9 mouse cellular contexts compared by ENCODE assay signal in the genomic region with DNA sequence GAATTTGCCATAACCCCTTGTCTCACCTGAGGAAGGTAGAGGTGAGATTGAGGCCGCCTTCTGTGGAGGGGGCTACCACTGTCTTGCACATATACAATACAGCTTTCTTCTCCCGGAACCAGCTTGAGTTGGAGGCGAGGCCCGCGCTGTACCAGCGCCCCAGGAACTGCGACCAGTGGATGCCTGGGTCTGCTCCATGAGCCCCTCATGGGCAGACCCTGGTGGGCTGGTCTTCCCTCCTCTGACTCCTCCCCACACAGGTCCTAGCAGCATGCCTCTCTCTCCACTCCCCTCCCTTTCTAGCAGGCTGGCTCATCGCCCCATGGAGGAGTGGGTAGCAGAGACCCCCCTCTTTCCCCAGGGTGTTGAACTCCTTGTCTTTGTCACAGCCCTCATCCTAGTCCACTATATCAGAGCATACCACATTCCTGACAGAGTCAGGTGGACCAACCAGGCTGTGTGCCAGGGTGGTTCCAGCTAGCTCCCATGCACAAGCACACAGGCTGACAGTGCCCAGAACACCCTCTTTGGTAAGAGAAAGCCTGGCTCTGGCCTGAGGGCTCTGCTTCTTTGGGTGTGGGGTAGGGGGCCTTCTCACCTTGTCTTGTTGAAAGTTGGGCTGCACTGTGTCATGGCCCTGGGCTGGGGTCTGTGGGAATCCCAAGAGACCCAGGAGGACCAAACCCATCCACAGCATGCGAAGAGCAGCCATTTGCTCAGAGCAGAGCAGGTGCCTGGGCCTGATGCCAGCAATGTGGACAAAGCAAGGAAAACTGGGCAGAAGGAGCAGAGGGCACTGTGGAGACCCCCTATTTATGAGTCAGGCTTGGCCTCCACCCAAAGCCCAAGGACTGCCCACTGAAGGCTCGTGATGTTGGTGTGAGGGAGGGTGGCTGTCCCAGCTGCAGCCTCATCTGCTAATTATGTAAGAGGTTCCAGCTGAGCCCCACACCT. TPM values are rescaled to one million over a fixed set of nuclear protein-coding genes. Genes with fewer than 3 reads are reported as not detected.
DNase-seq lines count a peak whose midpoint lies in the region; ATAC-seq lines count a peak whose summit lies in the region.
"Had no signal": no experiment of that assay in that cellular context is flagged by ENCODE, and none has a peak within 500 bp of the region (broad histone marks: within the 10 kb centered on the region; RNA-seq: fewer than 3 reads in every experiment).

No protein-coding gene starts in this region.

- H3K4me3 ChIP-seq in midbrain, embryonic 13.5 days (replicated peaks) = no peak overlapping the region
- no peak overlapping the region for H3K4me3 ChIP-seq in midbrain, embryonic 11.5 days (ENCODE audit: low read depth, low read length)
- no peak overlapping the region for H3K4me3 ChIP-seq in embryonic facial prominence, embryonic 13.5 days
- H3K4me3 ChIP-seq in intestine, embryonic 16.5 days (ENCODE audit: low read length) = no peak overlapping the region
- H3K4me3 ChIP-seq in midbrain, embryonic 16.5 days (ENCODE audit: low read depth, low read length) = no peak overlapping the region

- H3K4me2 ChIP-seq in midbrain, embryonic 13.5 days (replicated peaks) = no peak overlapping the region
- H3K4me2 ChIP-seq in midbrain, embryonic 11.5 days = no peak overlapping the region
- H3K4me2 ChIP-seq in embryonic facial prominence, embryonic 13.5 days = no peak overlapping the region
- no peak overlapping the region for H3K4me2 ChIP-seq in intestine, embryonic 16.5 days (ENCODE audit: low read depth, low read length)
- H3K4me2 ChIP-seq in midbrain, embryonic 16.5 days (ENCODE audit: low read length) = no peak overlapping the region

- H3K4me1 ChIP-seq in midbrain, embryonic 13.5 days (replicated peaks) = peaks cover 35% of the 10 kb centered on the region
- peaks cover 5% of the 10 kb centered on the region; the same call in 1 of the 2 replicates for H3K4me1 ChIP-seq in midbrain, embryonic 11.5 days (ENCODE audit: control insufficient read depth, insufficient read depth, low read length)
- H3K4me1 ChIP-seq in embryonic facial prominence, embryonic 13.5 days = 0 out of 2 replicates have a peak, but pooled peaks cover 12% of the 10 kb centered on the region
- peaks cover 10% of the 10 kb centered on the region for H3K4me1 ChIP-seq in intestine, embryonic 16.5 days (ENCODE audit: control insufficient read depth, insufficient read depth, low read length)
- no peaks in the 10 kb centered on the region for H3K4me1 ChIP-seq in midbrain, embryonic 16.5 days (ENCODE audit: control insufficient read depth, insufficient read depth, low read length)

- 75% methylated on average over 10 of the region's 10 CpGs for WGBS in midbrain, embryonic 13.5 days
- 80% methylated on average over 10 of the region's 10 CpGs for WGBS in midbrain, embryonic 11.5 days
- 81% methylated on average over 10 of the region's 10 CpGs for WGBS in embryonic facial prominence, embryonic 13.5 days
- 80% methylated on average over 10 of the region's 10 CpGs for WGBS in intestine, embryonic 16.5 days
- 72% methylated on average over 10 of the region's 10 CpGs for WGBS in midbrain, embryonic 16.5 days

- H3K9me3 ChIP-seq in midbrain, embryonic 13.5 days = no peaks in the 10 kb centered on the region
- no peaks in the 10 kb centered on the region for H3K9me3 ChIP-seq in midbrain, embryonic 11.5 days (ENCODE audit: control insufficient read depth, low read length)
- H3K9me3 ChIP-seq in embryonic facial prominence, embryonic 13.5 days = no peaks in the 10 kb centered on the region
- H3K9me3 ChIP-seq in intestine, embryonic 16.5 days (ENCODE audit: control insufficient read depth, low read length) = no peaks in the 10 kb centered on the region
- no peaks in the 10 kb centered on the region for H3K9me3 ChIP-seq in midbrain, embryonic 16.5 days (replicated peaks; ENCODE audit: control insufficient read depth, low read length, poor library complexity, severe bottlenecking)

- peak; percentile 70 for ATAC-seq in midbrain, embryonic 13.5 days
- ATAC-seq in midbrain, embryonic 11.5 days (ENCODE audit: low FRiP score) = no peak
- ATAC-seq in embryonic facial prominence, embryonic 13.5 days (ENCODE audit: insufficient number of reproducible peaks, insufficient read depth, low FRiP score, low TSS enrichment, low read depth) = peak; percentile 45; the same call in 1 of the 2 replicates
- 0 out of 2 replicates have a peak, but pooled peaks have one; percentile 10 for ATAC-seq in intestine, embryonic 16.5 days
- ATAC-seq in midbrain, embryonic 16.5 days = peak; percentile 41
- no peak for ATAC-seq in megakaryocyte, adult 5-6 weeks (ENCODE audit: poor library complexity, severe bottlenecking)

- DNase-seq in midbrain, embryonic 11.5 days (ENCODE audit: low spot score, missing footprints) = no peak
- no peak for DNase-seq in thymus, adult 18-20 months

- no peaks in the 10 kb centered on the region for H3K27me3 ChIP-seq in midbrain, embryonic 13.5 days
- no peaks in the 10 kb centered on the region for H3K27me3 ChIP-seq in midbrain, embryonic 11.5 days (ENCODE audit: control insufficient read depth, insufficient read depth, low read length)
- H3K27me3 ChIP-seq in embryonic facial prominence, embryonic 13.5 days = peaks cover 5% of the 10 kb centered on the region; the same call in 1 of the 2 replicates
- H3K27me3 ChIP-seq in intestine, embryonic 16.5 days (replicated peaks; ENCODE audit: control insufficient read depth, insufficient read depth, low read length) = no peaks in the 10 kb centered on the region
- no peaks in the 10 kb centered on the region for H3K27me3 ChIP-seq in midbrain, embryonic 16.5 days (ENCODE audit: control insufficient read depth, insufficient read depth, low read depth, low read length)

- H3K27ac ChIP-seq in midbrain, embryonic 13.5 days = 0 out of 2 replicates have a peak overlapping the region, but pooled peaks have one; percentile 36
- H3K27ac ChIP-seq in midbrain, embryonic 11.5 days (ENCODE audit: low read depth, low read length) = no peak overlapping the region
- H3K27ac ChIP-seq in embryonic facial prominence, embryonic 13.5 days = no peak overlapping the region
- H3K27ac ChIP-seq in intestine, embryonic 16.5 days (ENCODE audit: low read length) = no peak overlapping the region
- H3K27ac ChIP-seq in midbrain, embryonic 16.5 days (ENCODE audit: low read length) = 0 out of 2 replicates have a peak overlapping the region, but pooled peaks have one; percentile 15

- no peaks in the 10 kb centered on the region for H3K36me3 ChIP-seq in midbrain, embryonic 13.5 days
- no peaks in the 10 kb centered on the region for H3K36me3 ChIP-seq in midbrain, embryonic 11.5 days (ENCODE audit: control insufficient read depth, insufficient read depth, low read length)
- H3K36me3 ChIP-seq in embryonic facial prominence, embryonic 13.5 days = no peaks in the 10 kb centered on the region
- no peaks in the 10 kb centered on the region for H3K36me3 ChIP-seq in intestine, embryonic 16.5 days (ENCODE audit: control insufficient read depth, insufficient read depth, low read length)
- H3K36me3 ChIP-seq in midbrain, embryonic 16.5 days (ENCODE audit: control insufficient read depth, insufficient read depth, low read length) = no peaks in the 10 kb centered on the region

- no peak overlapping the region for H3K9ac ChIP-seq in midbrain, embryonic 13.5 days (replicated peaks)
- H3K9ac ChIP-seq in midbrain, embryonic 11.5 days (ENCODE audit: low read length) = no peak overlapping the region
- 0 out of 2 replicates have a peak overlapping the region, but pooled peaks have one; percentile 27 for H3K9ac ChIP-seq in embryonic facial prominence, embryonic 13.5 days
- no peak overlapping the region for H3K9ac ChIP-seq in intestine, embryonic 16.5 days (ENCODE audit: low read depth, low read length)
- no peak overlapping the region for H3K9ac ChIP-seq in midbrain, embryonic 16.5 days (ENCODE audit: low read depth, low read length)

RNA-seq across cellular contexts. Expression of a gene that starts 0.6 kb away (rescaled TPM):
- polyA plus RNA-seq in midbrain, embryonic 13.5 days (2015; fragmentation: Nextera tagmentation; extraction: Ambion mirVana) = 48.6 and 80.5 TPM in 2 replicates
- 0.26 TPM in 1 of 2 replicates, not detected in the other for polyA plus RNA-seq in midbrain, embryonic 11.5 days (2014; fragmentation: Nextera tagmentation; extraction: Ambion mirVana)
- polyA plus RNA-seq in embryonic facial prominence, embryonic 13.5 days (2015; fragmentation: Nextera tagmentation; extraction: Ambion mirVana) = 1.3 and 2.8 TPM in 2 replicates
- polyA plus RNA-seq in intestine, embryonic 16.5 days (2015; fragmentation: Nextera tagmentation; extraction: Ambion mirVana) = 4.0 and 4.5 TPM in 2 replicates
- 465 and 593 TPM in 2 replicates for polyA plus RNA-seq in midbrain, embryonic 16.5 days (2015; fragmentation: Nextera tagmentation; extraction: Ambion mirVana)
- not detected in 2 replicates for total RNA-seq in megakaryocyte, adult 5-6 weeks (2015)
- total RNA-seq in megakaryocyte, adult 5-6 weeks (2017) = not detected in 2 replicates

RNA-seq across cellular contexts. Expression of a gene that starts 8.3 kb away (rescaled TPM):
- 85.7 and 92.1 TPM in 2 replicates for polyA plus RNA-seq in midbrain, embryonic 13.5 days (2015; fragmentation: Nextera tagmentation; extraction: Ambion mirVana)
- polyA plus RNA-seq in midbrain, embryonic 11.5 days (2014; fragmentation: Nextera tagmentation; extraction: Ambion mirVana) = 21.9 and 23.2 TPM in 2 replicates
- polyA plus RNA-seq in embryonic facial prominence, embryonic 13.5 days (2015; fragmentation: Nextera tagmentation; extraction: Ambion mirVana) = 29.4 and 35.9 TPM in 2 replicates
- 31.5 and 37.4 TPM in 2 replicates for polyA plus RNA-seq in intestine, embryonic 16.5 days (2015; fragmentation: Nextera tagmentation; extraction: Ambion mirVana)
- polyA plus RNA-seq in midbrain, embryonic 16.5 days (2015; fragmentation: Nextera tagmentation; extraction: Ambion mirVana) = 121 and 130 TPM in 2 replicates
- total RNA-seq in megakaryocyte, adult 5-6 weeks (2015) = 36.3 and 36.5 TPM in 2 replicates
- 25.7 and 29.6 TPM in 2 replicates for total RNA-seq in megakaryocyte, adult 5-6 weeks (2017)

RNA-seq across cellular contexts. Expression of a gene that starts 12.6 kb away (rescaled TPM):
- polyA plus RNA-seq in midbrain, embryonic 13.5 days (2015; fragmentation: Nextera tagmentation; extraction: Ambion mirVana) = 2.7 and 4.0 TPM in 2 replicates
- 0.18 and 0.25 TPM in 2 replicates for polyA plus RNA-seq in midbrain, embryonic 11.5 days (2014; fragmentation: Nextera tagmentation; extraction: Ambion mirVana)
- 5.0 and 7.2 TPM in 2 replicates for polyA plus RNA-seq in embryonic facial prominence, embryonic 13.5 days (2015; fragmentation: Nextera tagmentation; extraction: Ambion mirVana)
- 2.6 and 2.7 TPM in 2 replicates for polyA plus RNA-seq in intestine, embryonic 16.5 days (2015; fragmentation: Nextera tagmentation; extraction: Ambion mirVana)
- polyA plus RNA-seq in midbrain, embryonic 16.5 days (2015; fragmentation: Nextera tagmentation; extraction: Ambion mirVana) = 2.8 and 3.4 TPM in 2 replicates
- not detected in 2 replicates for total RNA-seq in megakaryocyte, adult 5-6 weeks (2015)
- total RNA-seq in megakaryocyte, adult 5-6 weeks (2017) = not detected in 2 replicates
- total RNA-seq: adrenal gland, postnatal 36 days had no signal

RNA-seq across cellular contexts. Expression of a gene that starts 24.5 kb away (rescaled TPM):
- polyA plus RNA-seq in midbrain, embryonic 13.5 days (2015; fragmentation: Nextera tagmentation; extraction: Ambion mirVana) = not detected in 2 replicates
- not detected in 2 replicates for polyA plus RNA-seq in midbrain, embryonic 11.5 days (2014; fragmentation: Nextera tagmentation; extraction: Ambion mirVana)
- polyA plus RNA-seq in embryonic facial prominence, embryonic 13.5 days (2015; fragmentation: Nextera tagmentation; extraction: Ambion mirVana) = not detected in 2 replicates
- polyA plus RNA-seq in intestine, embryonic 16.5 days (2015; fragmentation: Nextera tagmentation; extraction: Ambion mirVana) = 0.32 TPM in 1 of 2 replicates, not detected in the other
- not detected in 2 replicates for polyA plus RNA-seq in midbrain, embryonic 16.5 days (2015; fragmentation: Nextera tagmentation; extraction: Ambion mirVana)
- total RNA-seq in megakaryocyte, adult 5-6 weeks (2015) = not detected in 2 replicates
- not detected in 2 replicates for total RNA-seq in megakaryocyte, adult 5-6 weeks (2017)
- total RNA-seq: adrenal gland, postnatal 36 days had no signal
- polyA plus RNA-seq: large intestine, adult 2 months had no signal

RNA-seq across cellular contexts. Expression of a gene that starts 31.3 kb away (rescaled TPM):
- 120 and 122 TPM in 2 replicates for polyA plus RNA-seq in midbrain, embryonic 13.5 days (2015; fragmentation: Nextera tagmentation; extraction: Ambion mirVana)
- polyA plus RNA-seq in midbrain, embryonic 11.5 days (2014; fragmentation: Nextera tagmentation; extraction: Ambion mirVana) = 65.9 and 66.4 TPM in 2 replicates
- polyA plus RNA-seq in embryonic facial prominence, embryonic 13.5 days (2015; fragmentation: Nextera tagmentation; extraction: Ambion mirVana) = 75.1 and 81.1 TPM in 2 replicates
- 70.2 and 71.9 TPM in 2 replicates for polyA plus RNA-seq in intestine, embryonic 16.5 days (2015; fragmentation: Nextera tagmentation; extraction: Ambion mirVana)
- 137 and 139 TPM in 2 replicates for polyA plus RNA-seq in midbrain, embryonic 16.5 days (2015; fragmentation: Nextera tagmentation; extraction: Ambion mirVana)
- 23.4 and 32.3 TPM in 2 replicates for total RNA-seq in megakaryocyte, adult 5-6 weeks (2015)
- total RNA-seq in megakaryocyte, adult 5-6 weeks (2017) = 15.5 and 19.8 TPM in 2 replicates

Comparison
In these comparisons a context has a peak if more than half of its experiments do, and no peak if none do; other contexts are left out.
1. ATAC-seq: peak in midbrain, embryonic 13.5 days (single experiment), embryonic facial prominence, embryonic 13.5 days (single experiment), intestine, embryonic 16.5 days (single experiment) and midbrain, embryonic 16.5 days (single experiment); none in midbrain, embryonic 11.5 days (single experiment) and megakaryocyte, adult 5-6 weeks (single experiment).
2. H3K27ac ChIP-seq: peak in midbrain, embryonic 13.5 days (single experiment) and midbrain, embryonic 16.5 days (single experiment); none in midbrain, embryonic 11.5 days (single experiment), embryonic facial prominence, embryonic 13.5 days (single experiment) and intestine, embryonic 16.5 days (single experiment).